Mouse (Mus musculus): ENCODE measurements at regions not wholly inside any gene's neighbourhood (a gene's known extent, or its start where the extent isn't known, plus 50 kb on each side); places are given as distances from the start of the nearest gene placed in this dataset.

- Histone ChIP-seq H3K27ac (no peak overlapping the region), H3K9ac (no peak overlapping the region), H3K9me3 (no peaks in the 10 kb centered on the region), H3K36me3 (no peaks in the 10 kb centered on the region), H3K27me3 (no peaks in the 10 kb centered on the region), H3K4me2 (no peak overlapping the region), H3K4me1 (no peaks in the 10 kb centered on the region), H3K4me3 (no peak overlapping the region)
- no peak for ATAC-seq (ENCODE audit: insufficient number of reproducible peaks, low FRiP score, low TSS enrichment, low read depth)
- 68% methylated on average over 3 of the region's 3 CpGs for WGBS
These were observed 285.0 kb downstream of the Gpd2 start for GRCm38 (mm10) chr2:57522465-57522864.

- no peaks in the 10 kb centered on the region for H3K9me3 ChIP-seq
- ATAC-seq (ENCODE audit: insufficient number of reproducible peaks, low FRiP score, low TSS enrichment, low read depth): no peak
- no peaks in the 10 kb centered on the region for H3K4me1 ChIP-seq
- H3K9ac ChIP-seq: no peak overlapping the region
- no peak overlapping the region for H3K4me2 ChIP-seq
- WGBS: 53% methylated on average over 8 of the region's 8 CpGs
- H3K27ac ChIP-seq: no peak overlapping the region
- no peak overlapping the region for H3K4me3 ChIP-seq
- no peaks in the 10 kb centered on the region for H3K27me3 ChIP-seq
- H3K36me3 ChIP-seq: no peaks in the 10 kb centered on the region
These were observed 285.5 kb downstream of the Gpd2 start for GRCm38 (mm10) chr2:57522983-57523382.

- H3K4me2 ChIP-seq: no peak overlapping the region
- no peaks in the 10 kb centered on the region for H3K9me3 ChIP-seq
- H3K4me3 ChIP-seq: no peak overlapping the region
- H3K36me3 ChIP-seq: no peaks in the 10 kb centered on the region
- no peak overlapping the region for H3K9ac ChIP-seq
- no peak overlapping the region for H3K27ac ChIP-seq
- H3K27me3 ChIP-seq: no peaks in the 10 kb centered on the region
- ATAC-seq (ENCODE audit: insufficient number of reproducible peaks, low FRiP score, low TSS enrichment, low read depth): no peak
- H3K4me1 ChIP-seq: no peaks in the 10 kb centered on the region
- WGBS: 25% methylated on average over 2 of the region's 2 CpGs
These were observed 290.5 kb downstream of the Gpd2 start for GRCm38 (mm10) chr2:57527966-57528365.

GRCm38 (mm10) chr2:57539842-57540241 lies 302.4 kb downstream of the Gpd2 start:
- Histone ChIP-seq H3K4me1 (no peaks in the 10 kb centered on the region), H3K27ac (no peak overlapping the region), H3K4me3 (no peak overlapping the region), H3K9me3 (no peaks in the 10 kb centered on the region), H3K4me2 (no peak overlapping the region), H3K36me3 (no peaks in the 10 kb centered on the region), H3K9ac (no peak overlapping the region), H3K27me3 (no peaks in the 10 kb centered on the region)
- ATAC-seq (ENCODE audit: insufficient number of reproducible peaks, low FRiP score, low TSS enrichment, low read depth): no peak
- WGBS: 86% methylated on average over 3 of the region's 3 CpGs

- no peak overlapping the region for H3K9ac ChIP-seq
- 84% methylated on average over 4 of the region's 4 CpGs for WGBS
- no peak for ATAC-seq (ENCODE audit: insufficient number of reproducible peaks, low FRiP score, low TSS enrichment, low read depth)
These were observed 327.8 kb downstream of the Gpd2 start for GRCm38 (mm10) chr2:57565258-57565657.

GRCm38 (mm10) chr2:57566103-57566502 lies 328.7 kb downstream of the Gpd2 start:
- no peak overlapping the region for H3K9ac ChIP-seq
- H3K4me1 ChIP-seq: no peaks in the 10 kb centered on the region
- H3K4me2 ChIP-seq: no peak overlapping the region
- no peak overlapping the region for H3K4me3 ChIP-seq
- H3K27me3 ChIP-seq: no peaks in the 10 kb centered on the region
- ATAC-seq (ENCODE audit: insufficient number of reproducible peaks, low FRiP score, low TSS enrichment, low read depth): no peak
- WGBS: 70% methylated on average over 4 of the region's 4 CpGs
- H3K36me3 ChIP-seq: no peaks in the 10 kb centered on the region
- no peak overlapping the region for H3K27ac ChIP-seq
- H3K9me3 ChIP-seq: no peaks in the 10 kb centered on the region

More at GRCm38 (mm10) chr2:57565258-57565657, 327.8 kb downstream of the Gpd2 start:
- Histone ChIP-seq H3K4me2 (no peak overlapping the region), H3K4me3 (no peak overlapping the region), H3K27me3 (no peaks in the 10 kb centered on the region), H3K4me1 (no peaks in the 10 kb centered on the region), H3K36me3 (no peaks in the 10 kb centered on the region), H3K9me3 (no peaks in the 10 kb centered on the region), H3K27ac (no peak overlapping the region)

- 64% methylated on average over 1 of the region's 1 CpGs for WGBS
- no peaks in the 10 kb centered on the region for H3K27me3 ChIP-seq
- no peaks in the 10 kb centered on the region for H3K9me3 ChIP-seq
- no peak overlapping the region for H3K4me2 ChIP-seq
- no peak for ATAC-seq (ENCODE audit: insufficient number of reproducible peaks, low FRiP score, low TSS enrichment, low read depth)
- H3K36me3 ChIP-seq: no peaks in the 10 kb centered on the region
- no peaks in the 10 kb centered on the region for H3K4me1 ChIP-seq
- H3K27ac ChIP-seq: no peak overlapping the region
- no peak overlapping the region for H3K4me3 ChIP-seq
- H3K9ac ChIP-seq: no peak overlapping the region
These were observed 329.7 kb downstream of the Gpd2 start for GRCm38 (mm10) chr2:57567183-57567582.

GRCm38 (mm10) chr2:57587065-57587464 lies 349.6 kb downstream of the Gpd2 start:
- H3K27ac ChIP-seq: no peak overlapping the region
- WGBS: 82% methylated on average over 3 of the region's 3 CpGs
- H3K4me1 ChIP-seq: no peaks in the 10 kb centered on the region
- no peak overlapping the region for H3K9ac ChIP-seq
- H3K27me3 ChIP-seq: no peaks in the 10 kb centered on the region
- H3K36me3 ChIP-seq: no peaks in the 10 kb centered on the region
- no peak overlapping the region for H3K4me2 ChIP-seq
- H3K4me3 ChIP-seq: no peak overlapping the region
- no peak for ATAC-seq (ENCODE audit: insufficient number of reproducible peaks, low FRiP score, low TSS enrichment, low read depth)
- no peaks in the 10 kb centered on the region for H3K9me3 ChIP-seq

- no peak overlapping the region for H3K9ac ChIP-seq
- no peaks in the 10 kb centered on the region for H3K27me3 ChIP-seq
- WGBS: 87% methylated on average over 2 of the region's 2 CpGs
- H3K9me3 ChIP-seq: no peaks in the 10 kb centered on the region
- no peak for ATAC-seq (ENCODE audit: insufficient number of reproducible peaks, low FRiP score, low TSS enrichment, low read depth)
- H3K4me3 ChIP-seq: no peak overlapping the region
- H3K36me3 ChIP-seq: no peaks in the 10 kb centered on the region
- peaks cover 5% of the 10 kb centered on the region; the same call in 1 of the 2 replicates for H3K4me1 ChIP-seq
- no peak overlapping the region for H3K27ac ChIP-seq
- H3K4me2 ChIP-seq: no peak overlapping the region
These were observed 356.1 kb downstream of the Gpd2 start for GRCm38 (mm10) chr2:57593558-57593957.

GRCm38 (mm10) chr2:57597694-57598358 lies 360.4 kb downstream of the Gpd2 start:
- Histone ChIP-seq H3K9ac (no peak overlapping the region), H3K36me3 (no peaks in the 10 kb centered on the region), H3K4me2 (no peak overlapping the region), H3K4me1 (peaks cover 5% of the 10 kb centered on the region; the same call in 1 of the 2 replicates), H3K27ac (no peak overlapping the region), H3K27me3 (no peaks in the 10 kb centered on the region), H3K9me3 (no peaks in the 10 kb centered on the region), H3K4me3 (no peak overlapping the region)
- WGBS: 12% methylated on average over 9 of the region's 9 CpGs
- no peak for ATAC-seq (ENCODE audit: insufficient number of reproducible peaks, low FRiP score, low TSS enrichment, low read depth)

GRCm38 (mm10) chr2:57611599-57611998 lies 374.2 kb downstream of the Gpd2 start:
- H3K36me3 ChIP-seq: no peaks in the 10 kb centered on the region
- H3K9ac ChIP-seq: no peak overlapping the region
- no peak overlapping the region for H3K4me2 ChIP-seq
- H3K4me3 ChIP-seq: no peak overlapping the region
- peaks cover 1% of the 10 kb centered on the region; the same call in 1 of the 2 replicates for H3K4me1 ChIP-seq
- peaks cover 4% of the 10 kb centered on the region; the same call in 1 of the 2 replicates for H3K27me3 ChIP-seq
- no peak for ATAC-seq (ENCODE audit: insufficient number of reproducible peaks, low FRiP score, low TSS enrichment, low read depth)
- H3K9me3 ChIP-seq: no peaks in the 10 kb centered on the region
- no peak overlapping the region for H3K27ac ChIP-seq

GRCm38 (mm10) chr2:57613243-57613642 lies 375.8 kb downstream of the Gpd2 start:
- ATAC-seq (ENCODE audit: insufficient number of reproducible peaks, low FRiP score, low TSS enrichment, low read depth): no peak
- no peak overlapping the region for H3K4me3 ChIP-seq
- no peaks in the 10 kb centered on the region for H3K36me3 ChIP-seq
- H3K4me2 ChIP-seq: no peak overlapping the region
- 61% methylated on average over 10 of the region's 10 CpGs for WGBS
- H3K27me3 ChIP-seq: peaks cover 4% of the 10 kb centered on the region; the same call in 1 of the 2 replicates
- H3K9me3 ChIP-seq: no peaks in the 10 kb centered on the region
- peaks cover 5% of the 10 kb centered on the region; the same call in 1 of the 2 replicates for H3K4me1 ChIP-seq
- no peak overlapping the region for H3K9ac ChIP-seq
- H3K27ac ChIP-seq: no peak overlapping the region

GRCm38 (mm10) chr2:57614587-57614991 lies 377.2 kb downstream of the Gpd2 start:
- H3K9me3 ChIP-seq: no peaks in the 10 kb centered on the region
- 47% methylated on average over 12 of the region's 12 CpGs for WGBS
- peaks cover 5% of the 10 kb centered on the region; the same call in 1 of the 2 replicates for H3K4me1 ChIP-seq
- H3K27me3 ChIP-seq: peaks cover 4% of the 10 kb centered on the region; the same call in 1 of the 2 replicates
- H3K36me3 ChIP-seq: no peaks in the 10 kb centered on the region
- H3K4me2 ChIP-seq: peak overlapping the region; percentile 35
- peak overlapping the region; percentile 28 for H3K4me3 ChIP-seq
- no peak overlapping the region for H3K9ac ChIP-seq
- no peak for ATAC-seq (ENCODE audit: insufficient number of reproducible peaks, low FRiP score, low TSS enrichment, low read depth)
- no peak overlapping the region for H3K27ac ChIP-seq
